Mouse (Mus musculus) Patski (cell line): ENCODE measurements around the gene Kiss1r. TPM values are rescaled to one million over a fixed set of nuclear protein-coding genes. Genes with fewer than 3 reads are reported as not detected.

Source experiments
- ATAC-seq: fragments of 100-300 bp; one replicate; pipeline ENCODE4 v1.8.0; 2021
- CTCF ChIA-PET: fragments of 350-600 bp; sonication (Branson Sonifier 250); formaldehyde crosslinking; loops from one replicate; lab custom pipeline; 2022; ENCODE audit warnings: inconsistent platforms; lab: Charles Lee
- POLR2A ChIA-PET: fragments of 350-600 bp; sonication (Branson Sonifier 250); formaldehyde crosslinking; loops from one replicate; lab custom pipeline; 2022; ENCODE audit warnings: antibody characterized with exemption, inconsistent platforms; lab: Charles Lee
- DNase-seq: peaks from one replicate; pipeline ENCODE4 v3.0.0-alpha.2; 2011; ENCODE audit warnings: low read depth, low spot score
- H3K27me3 ChIP-seq: fragments of 371-371 bp; one replicate; pipeline ENCODE4 v1.5.1; 2021
- CTCF ChIP-seq: fragments of 100-300 bp; IDR thresholded peaks from one replicate; pipeline ENCODE4 v1.5.1; 2021
- in situ Hi-C: fragments of 300-500 bp; cut with MboI; formaldehyde crosslinking; loops from 3 replicates; pipeline ENCODE4 v1.11.1; 2018; ENCODE audit warnings: low pct_unique_long_range_greater_than_20kb, mixed read lengths
- polyA plus RNA-seq: library from polyadenylated mRNA; unstranded; gene quantifications from one replicate; pipeline ENCODE4 v1.2.3, GENCODE M21; 2021

Kiss1r gene
- polyA plus RNA-seq, 1 experiment from 2014 or later = 2.1 TPM

DNA sequence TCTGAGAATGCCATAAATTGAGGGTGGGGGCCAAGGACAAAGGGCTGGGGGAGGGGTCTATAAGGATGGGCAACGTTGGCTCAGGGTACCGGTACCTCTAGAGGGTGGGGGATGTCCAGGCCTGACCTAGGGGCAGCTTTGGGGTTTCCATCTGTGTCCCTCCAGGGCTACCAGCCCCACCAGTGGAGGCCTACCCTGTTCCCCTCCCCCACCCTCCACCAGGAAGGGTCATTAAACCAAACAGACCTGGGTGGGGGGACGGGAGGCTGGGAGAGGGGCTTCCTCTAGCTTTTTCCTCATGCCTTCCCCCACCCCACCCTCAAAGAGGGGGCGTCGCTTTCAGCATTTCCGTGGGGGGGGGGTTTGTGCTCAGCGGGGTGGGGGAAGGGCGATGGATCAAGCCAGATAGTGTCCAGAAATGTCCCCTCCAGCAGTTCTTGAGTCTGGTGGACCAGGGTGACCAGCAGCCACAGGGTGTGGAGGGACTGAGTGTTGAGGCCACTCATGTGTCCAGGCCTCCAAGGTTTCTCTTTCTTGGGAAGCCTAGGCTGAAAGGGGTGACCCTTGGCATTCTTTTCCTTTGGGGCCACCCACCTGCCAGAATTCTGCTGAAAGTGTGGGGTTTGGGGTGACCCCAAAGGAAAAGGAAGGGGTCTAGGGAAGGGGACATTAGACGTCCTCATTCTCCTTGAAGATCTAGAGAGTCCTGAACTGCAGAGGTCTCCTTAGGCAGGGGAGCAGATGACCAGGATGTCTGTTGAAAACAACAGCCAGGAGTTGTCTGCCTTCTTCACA is 12.3 kb downstream of the Kiss1r start:
- no peak for ATAC-seq
- DNase-seq = no peak
- H3K27me3 ChIP-seq = no peaks in the 10 kb centered on the region
- ChIA-PET POLR2A (interaction anchor here (0.6 to 1.1 kb wide), 2 partner anchors 56 to 85 kb away, joined by 3 read pairs; no protein-coding TSS in a partner anchor), CTCF (interaction anchor here (1.0 to 1.5 kb wide), 2 partner anchors 29 kb away, joined by 3 to 10 read pairs; no protein-coding TSS in a partner anchor)
- in situ Hi-C loops = no loop called here
- no peak for TF ChIP-seq CTCF

DNA sequence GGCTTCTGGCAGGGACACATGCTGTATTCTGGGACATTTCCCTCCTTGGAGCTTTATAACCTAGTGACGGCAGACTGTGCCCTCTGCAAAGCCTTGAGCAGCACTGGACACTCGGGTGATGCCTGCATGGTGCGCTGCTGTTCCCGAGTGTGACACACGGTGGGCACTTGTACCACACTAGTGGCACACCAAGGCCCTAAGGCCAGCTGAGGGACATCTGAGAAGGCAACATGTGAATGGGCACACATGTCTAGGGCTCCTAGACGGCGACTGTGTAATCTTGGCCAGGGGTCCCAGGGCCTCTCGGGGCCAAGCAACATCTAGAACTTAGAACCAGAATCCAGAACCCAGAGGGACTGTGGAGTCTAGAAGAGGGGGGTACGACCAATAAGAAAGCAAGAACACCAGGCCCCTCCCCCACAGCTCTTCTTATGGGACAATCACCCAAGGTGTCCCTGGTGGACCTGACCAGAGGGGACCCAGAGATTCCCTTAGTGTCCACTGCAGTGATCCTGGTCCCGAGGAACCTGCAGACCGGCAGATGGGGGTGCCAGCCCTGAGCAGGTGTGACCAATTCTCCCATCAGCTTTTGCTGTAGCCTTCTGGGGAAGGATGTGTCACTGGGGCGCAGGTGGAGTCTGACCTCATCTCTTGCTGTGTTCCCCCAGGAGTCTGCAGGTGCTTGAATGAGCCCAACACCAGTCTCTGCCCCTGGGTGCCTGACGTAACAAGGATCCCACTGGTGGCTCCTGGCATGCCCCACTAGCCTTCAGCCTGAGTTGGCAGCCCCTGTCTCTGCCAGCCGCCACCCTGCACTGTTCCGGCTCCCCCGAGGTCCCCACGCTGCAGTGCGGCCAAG is 13.4 kb downstream of the Kiss1r start:
- no peak for DNase-seq
- H3K27me3 ChIP-seq = no peaks in the 10 kb centered on the region
- POLR2A ChIA-PET = interaction anchor here (1.1 kb wide), 1 partner anchor 22 kb away, joined by 3 read pairs; the partner anchor contains the start of gene Med16
- CTCF ChIA-PET = interaction anchor here (1.0 kb wide), 1 partner anchor 28 kb away, joined by 3 read pairs; no protein-coding TSS in a partner anchor
- no peak for TF ChIP-seq CTCF
- in situ Hi-C loops = no loop called here
- no peak for ATAC-seq

DNA sequence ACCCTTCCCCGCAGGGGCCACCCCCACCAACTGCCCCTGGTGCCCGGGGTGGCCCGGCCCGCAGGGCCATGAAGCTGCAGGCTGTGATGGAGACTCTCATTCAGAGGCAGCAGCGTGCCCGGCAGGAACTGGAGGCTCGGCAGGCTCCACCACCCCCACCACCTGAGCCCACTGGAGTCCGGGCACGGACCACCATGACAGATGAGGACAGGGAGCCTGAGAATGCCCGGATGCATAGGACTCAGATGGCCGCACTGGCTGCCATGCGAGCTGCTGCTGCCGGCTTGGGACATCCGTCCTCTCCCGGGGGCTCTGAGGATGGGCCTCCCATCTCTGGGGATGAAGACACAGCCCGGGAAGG is 14.0 kb downstream of the Kiss1r start:
- H3K27me3 ChIP-seq = no peaks in the 10 kb centered on the region
- no peak for ATAC-seq
- in situ Hi-C loops = no loop called here
- ChIA-PET POLR2A (interaction anchor here (1.1 kb wide), 1 partner anchor 22 kb away, joined by 3 read pairs; the partner anchor contains the start of gene Med16), CTCF (no interaction called here)
- no peak for TF ChIP-seq CTCF
- no peak for DNase-seq

DNA sequence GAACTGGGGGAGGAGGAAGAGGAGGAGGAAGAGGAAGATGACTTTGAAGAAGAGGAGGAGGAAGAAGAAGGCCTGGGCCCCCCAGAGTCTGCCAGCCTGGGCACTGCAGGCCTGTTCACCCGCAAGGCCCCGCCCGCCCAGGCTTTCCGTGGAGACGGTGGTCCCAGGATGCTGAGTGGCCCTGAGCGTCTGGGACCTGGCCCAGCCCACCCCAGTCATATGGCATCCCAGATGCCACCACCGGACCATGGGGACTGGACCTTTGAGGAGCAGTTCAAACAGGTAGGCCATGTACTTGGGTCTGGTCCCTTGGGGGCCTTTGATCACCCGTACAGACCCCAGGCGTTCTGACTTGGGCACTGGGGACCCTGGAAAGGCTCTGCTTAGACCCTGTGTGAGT is 15.0 kb downstream of the Kiss1r start:
- CTCF ChIA-PET = interaction anchor here (1.3 kb wide), 1 partner anchor 28 kb away, joined by 3 read pairs; no protein-coding TSS in a partner anchor
- TF ChIP-seq CTCF = no peak
- no peaks in the 10 kb centered on the region for H3K27me3 ChIP-seq
- ATAC-seq (no peak), DNase-seq (no peak)
- in situ Hi-C loops = no loop called here
- POLR2A ChIA-PET = no interaction called here

DNA sequence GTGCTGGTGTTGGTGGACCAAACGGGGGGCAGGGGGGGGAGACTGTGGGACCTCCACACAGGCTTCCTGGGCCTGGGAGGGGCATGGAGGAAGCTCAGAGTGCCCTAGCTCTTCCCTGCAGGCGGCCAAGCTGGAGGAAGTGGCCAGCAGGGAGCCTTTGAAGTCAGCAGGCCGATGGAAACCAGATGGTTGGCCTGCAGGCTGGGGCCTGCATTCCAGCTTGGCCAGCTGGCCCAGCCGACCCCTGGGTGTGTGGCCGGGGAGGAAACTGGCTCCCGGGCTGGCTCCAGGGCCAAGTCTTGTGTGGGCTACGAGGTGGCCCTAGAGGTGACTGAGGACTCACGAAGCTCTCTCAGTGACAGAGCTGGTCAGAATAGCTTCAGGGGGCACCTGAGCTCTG is 16.0 kb downstream of the Kiss1r start:
- ChIA-PET POLR2A (interaction anchor here (2.6 kb wide), 1 partner anchor 17 kb away, joined by 8 read pairs; no protein-coding TSS in a partner anchor), CTCF (interaction anchor here (1.3 to 1.5 kb wide), 2 partner anchors 27 to 50 kb away, joined by 3 read pairs; no protein-coding TSS in a partner anchor)
- no peak for ATAC-seq
- in situ Hi-C loops = no loop called here
- TF ChIP-seq CTCF = no peak
- DNase-seq = no peak
- no peaks in the 10 kb centered on the region for H3K27me3 ChIP-seq

DNA sequence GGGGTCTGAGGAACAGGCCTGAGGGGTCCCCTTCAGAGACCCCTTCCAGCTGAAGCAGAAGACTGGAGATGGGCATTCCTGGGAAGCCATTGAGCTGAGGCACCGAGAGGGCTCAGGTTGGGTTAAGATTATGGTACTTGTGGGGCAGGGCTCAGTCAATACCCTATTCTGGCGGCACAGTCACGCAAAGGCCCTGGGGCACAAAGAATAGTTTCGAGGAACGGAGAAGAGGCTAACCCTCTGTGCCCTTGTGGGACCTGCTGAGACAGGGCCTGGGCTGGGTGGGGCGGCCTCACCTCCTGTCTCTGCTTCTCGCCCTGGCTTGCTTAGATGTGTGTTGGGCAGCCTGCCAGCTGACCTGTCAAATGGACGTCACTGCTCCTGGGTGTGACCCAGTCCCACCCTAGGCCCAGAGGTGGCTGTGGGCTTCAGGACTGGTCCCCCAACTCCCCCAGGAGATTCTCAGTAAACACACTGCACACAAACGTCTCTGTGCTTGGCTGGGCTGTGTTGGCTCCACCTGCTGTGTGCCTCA is 16.4 kb downstream of the Kiss1r start:
- CTCF ChIA-PET = interaction anchor here (1.3 to 1.5 kb wide), 2 partner anchors 26 to 50 kb away, joined by 3 read pairs; no protein-coding TSS in a partner anchor
- no peak for TF ChIP-seq CTCF
- POLR2A ChIA-PET = interaction anchor here (2.6 kb wide), 1 partner anchor 17 kb away, joined by 8 read pairs; no protein-coding TSS in a partner anchor
- DNase-seq (no peak), ATAC-seq (no peak)
- in situ Hi-C loops = no loop called here
- H3K27me3 ChIP-seq = no peaks in the 10 kb centered on the region

DNA sequence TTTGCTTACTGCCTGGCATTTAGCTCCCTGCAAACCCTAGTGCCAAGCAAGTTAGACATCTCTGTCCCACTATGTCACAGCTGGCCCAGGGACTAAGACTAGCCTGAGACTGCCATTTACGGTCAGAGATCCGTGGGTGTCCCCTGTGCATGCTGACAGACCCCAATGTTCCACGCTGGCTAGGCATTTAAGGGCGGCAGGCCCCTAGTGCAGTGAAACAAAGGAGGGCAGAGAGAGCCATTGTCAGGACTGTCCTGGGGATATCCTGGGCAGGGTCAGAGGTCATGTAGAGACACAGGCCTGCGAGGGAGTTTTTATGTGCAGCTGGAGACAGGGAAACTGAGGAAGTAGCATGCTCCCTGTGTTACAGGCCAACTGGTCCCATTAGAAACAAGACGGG is 17.1 kb downstream of the Kiss1r start:
- ATAC-seq = no peak
- no peaks in the 10 kb centered on the region for H3K27me3 ChIP-seq
- ChIA-PET CTCF (interaction anchor here (0.8 to 1.5 kb wide), 2 partner anchors 20 to 51 kb away, joined by 3 read pairs; no protein-coding TSS in a partner anchor), POLR2A (interaction anchor here (2.6 kb wide), 1 partner anchor 16 kb away, joined by 8 read pairs; no protein-coding TSS in a partner anchor)
- in situ Hi-C loops = no loop called here
- no peak for DNase-seq
- no peak for TF ChIP-seq CTCF

DNA sequence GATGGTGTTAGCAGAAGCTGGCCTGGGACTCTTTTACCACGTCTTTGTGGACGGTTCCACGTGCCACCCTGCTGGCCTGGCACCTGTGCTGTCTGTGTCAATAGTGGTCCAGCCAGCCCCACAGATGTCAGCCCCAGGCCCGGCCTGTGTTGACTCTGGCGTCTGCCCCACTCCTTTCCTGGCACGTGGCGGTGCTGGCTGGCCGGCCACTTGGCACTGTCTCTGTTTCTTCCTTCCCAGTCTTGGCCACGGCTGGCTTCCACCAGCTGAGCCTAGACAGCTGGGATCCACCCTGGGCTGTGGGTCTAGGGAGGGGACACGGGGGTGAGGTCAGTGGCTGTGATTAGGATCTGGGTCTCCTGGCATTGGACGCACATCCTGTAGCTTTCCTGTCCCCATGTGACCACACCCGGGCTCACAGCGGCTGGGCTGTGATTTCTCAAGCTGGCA is 17.5 kb downstream of the Kiss1r start:
- ATAC-seq (no peak), DNase-seq (no peak)
- in situ Hi-C loops = no loop called here
- TF ChIP-seq CTCF = no peak
- ChIA-PET POLR2A (interaction anchor here (2.6 kb wide), 1 partner anchor 15 kb away, joined by 8 read pairs; no protein-coding TSS in a partner anchor), CTCF (interaction anchor here (0.8 kb wide), 1 partner anchor 20 kb away, joined by 3 read pairs; no protein-coding TSS in a partner anchor)
- no peaks in the 10 kb centered on the region for H3K27me3 ChIP-seq

DNA sequence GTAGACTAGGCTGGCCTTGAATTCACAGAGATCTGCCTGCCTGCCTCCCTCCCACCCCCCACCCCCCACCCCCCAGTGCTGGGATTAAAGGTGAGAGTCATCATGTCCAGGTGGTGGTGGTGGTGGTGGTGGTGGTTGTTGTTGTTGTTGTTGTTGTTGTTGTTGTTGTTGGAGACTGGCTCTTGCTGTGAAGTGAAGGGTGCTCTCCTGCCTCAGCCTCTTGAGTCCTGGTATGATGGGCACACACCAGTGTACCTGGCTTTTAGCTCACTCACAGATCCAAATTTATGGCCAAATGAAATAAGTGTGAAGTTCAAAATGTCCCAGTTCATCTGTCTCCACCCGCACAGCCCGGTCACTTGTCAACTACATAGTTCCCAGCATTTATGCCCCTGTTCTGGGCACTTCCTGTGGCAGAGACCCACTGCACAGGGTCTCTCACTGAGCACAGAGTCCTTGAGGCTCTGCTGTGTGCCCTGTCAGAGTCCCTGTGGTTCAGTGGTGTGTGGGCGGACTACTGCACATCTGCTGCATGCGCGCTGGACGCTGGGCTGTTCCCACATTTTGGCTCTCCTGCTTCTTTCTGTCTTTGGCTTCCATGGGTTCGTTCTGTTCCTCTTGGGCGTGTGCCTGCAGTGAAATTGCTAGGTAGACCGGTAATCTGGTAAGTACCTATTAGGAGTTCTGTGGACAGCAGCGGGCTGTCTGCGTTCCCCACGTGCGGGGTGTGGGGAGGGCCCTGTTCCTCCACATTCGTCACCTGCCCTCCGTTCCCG is 18.2 kb downstream of the Kiss1r start:
- ATAC-seq = no peak
- no peak for DNase-seq
- ChIA-PET CTCF (no interaction called here), POLR2A (interaction anchor here (2.6 kb wide), 1 partner anchor 15 kb away, joined by 8 read pairs; no protein-coding TSS in a partner anchor)
- no peaks in the 10 kb centered on the region for H3K27me3 ChIP-seq
- TF ChIP-seq CTCF = no peak
- in situ Hi-C loops = no loop called here
